9 mouse cellular contexts compared by ENCODE assay signal in genomic region chr4:21814029-21814428, GRCm38 (mm10). TPM values are rescaled to one million over a fixed set of nuclear protein-coding genes. Genes with fewer than 3 reads are reported as not detected.
DNase-seq lines count a peak whose midpoint lies in the region; ATAC-seq and TF ChIP-seq lines count a peak whose summit lies in the region.
"Had no signal": no experiment of that assay in that cellular context is flagged by ENCODE, and none has a peak within 500 bp of the region (broad histone marks: within the 10 kb centered on the region; RNA-seq: fewer than 3 reads in every experiment).

No protein-coding gene starts in this region.

- TF ChIP-seq POLR2A in spleen, adult 2 months (IDR thresholded peaks at IDR 0.05; ENCODE audit: low read depth, low read length), result no peak

- no peaks in the 10 kb centered on the region for H3K9me3 ChIP-seq in heart, embryonic 10.5 days
- H3K9me3 ChIP-seq in forebrain, embryonic 15.5 days, result no peaks in the 10 kb centered on the region
- no peaks in the 10 kb centered on the region for H3K9me3 ChIP-seq in hindbrain, postnatal 0 days (ENCODE audit: low read length)

- 42% methylated on average over 2 of the region's 2 CpGs for WGBS in heart, embryonic 10.5 days
- WGBS in forebrain, embryonic 15.5 days, result 30% methylated on average over 2 of the region's 2 CpGs
- 34% methylated on average over 2 of the region's 2 CpGs for WGBS in hindbrain, postnatal 0 days
- WGBS in spleen, adult 2 months, result 35% methylated on average over 2 of the region's 2 CpGs

- H3K27ac ChIP-seq in heart, embryonic 10.5 days, result no peak overlapping the region
- H3K27ac ChIP-seq in forebrain, embryonic 15.5 days (replicated peaks), result no peak overlapping the region
- H3K27ac ChIP-seq in hindbrain, postnatal 0 days, result no peak overlapping the region
- no peak overlapping the region for H3K27ac ChIP-seq in spleen, adult 2 months (ENCODE audit: insufficient read depth, low read length)

- peak; percentile 94 for ATAC-seq in forebrain, embryonic 15.5 days (replicated peaks)
- ATAC-seq in hindbrain, postnatal 0 days, result peak; percentile 81; the same call in 1 of the 2 replicates
- ATAC-seq in megakaryocyte, adult 5-6 weeks (ENCODE audit: poor library complexity, severe bottlenecking), result peak; percentile 84

- no peaks in the 10 kb centered on the region for H3K4me1 ChIP-seq in heart, embryonic 10.5 days
- no peaks in the 10 kb centered on the region for H3K4me1 ChIP-seq in forebrain, embryonic 15.5 days
- no peaks in the 10 kb centered on the region for H3K4me1 ChIP-seq in hindbrain, postnatal 0 days (ENCODE audit: insufficient read depth, low read length)
- H3K4me1 ChIP-seq in spleen, adult 2 months (ENCODE audit: control insufficient read depth, insufficient read depth, insufficient read length), result no peaks in the 10 kb centered on the region

- H3K27me3 ChIP-seq in heart, embryonic 10.5 days (ENCODE audit: insufficient read depth, poor library complexity, severe bottlenecking), result no peaks in the 10 kb centered on the region
- H3K27me3 ChIP-seq in forebrain, embryonic 15.5 days, result no peaks in the 10 kb centered on the region
- H3K27me3 ChIP-seq in hindbrain, postnatal 0 days (ENCODE audit: insufficient read depth, low read length), result no peaks in the 10 kb centered on the region
- no peaks in the 10 kb centered on the region for H3K27me3 ChIP-seq in spleen, adult 2 months (ENCODE audit: control insufficient read depth, insufficient read depth, low read length)

- H3K4me2 ChIP-seq in forebrain, embryonic 15.5 days (replicated peaks), result no peak overlapping the region
- no peak overlapping the region for H3K4me2 ChIP-seq in hindbrain, postnatal 0 days (ENCODE audit: low read depth, low read length)

- H3K9ac ChIP-seq in forebrain, embryonic 15.5 days (replicated peaks), result no peak overlapping the region
- H3K9ac ChIP-seq in hindbrain, postnatal 0 days (replicated peaks; ENCODE audit: low read length), result no peak overlapping the region

- peak; percentile 92 for TF ChIP-seq CTCF in hindbrain, postnatal 0 days (IDR thresholded peaks at IDR 0.05; ENCODE audit: low read depth)
- peak; percentile 57; the same call in 1 of the 2 replicates for TF ChIP-seq CTCF in spleen, adult 2 months (IDR thresholded peaks at IDR 0.05; ENCODE audit: extremely low read depth, insufficient read depth, insufficient read length, insufficient replicate concordance)

- H3K4me3 ChIP-seq in heart, embryonic 10.5 days, result no peak overlapping the region
- no peak overlapping the region for H3K4me3 ChIP-seq in forebrain, embryonic 15.5 days
- no peak overlapping the region for H3K4me3 ChIP-seq in hindbrain, postnatal 0 days (ENCODE audit: low read length)
- H3K4me3 ChIP-seq in spleen, adult 2 months (ENCODE audit: extremely low read depth, insufficient read depth, insufficient read length), result no peak overlapping the region
- H3K4me3 ChIP-seq: myocyte had no signal

- peak; percentile 86 for DNase-seq in heart, adult 11 months
- DNase-seq in heart, embryonic 10.5 days (ENCODE audit: low spot score), result no peak
- DNase-seq in c-Kit-positive CD71-positive TER-119-positive erythroid progenitor cells, embryonic 14.5 days (ENCODE audit: low spot score), result peak; percentile 61
- peak; percentile 88 for DNase-seq in hindbrain, postnatal 0 days (ENCODE audit: low spot score)
- peak; percentile 12 to 15 for DNase-seq in layer of hippocampus, postnatal 25 days (ENCODE audit: extremely low spot score in 1 of 2, low spot score in 1 of 2)
- DNase-seq in spleen, adult 2 months (ENCODE audit: low read depth in 1 of 2, low spot score in 2 of 2), result peak; percentile 13 to 15

- peaks cover 24% of the 10 kb centered on the region for H3K36me3 ChIP-seq in heart, embryonic 10.5 days
- peaks cover 23% of the 10 kb centered on the region; the same call in 1 of the 2 replicates for H3K36me3 ChIP-seq in forebrain, embryonic 15.5 days
- H3K36me3 ChIP-seq in hindbrain, postnatal 0 days (ENCODE audit: insufficient read depth, low read length), result peaks cover 22% of the 10 kb centered on the region; the same call in 1 of the 2 replicates
- H3K36me3 ChIP-seq in spleen, adult 2 months (ENCODE audit: control insufficient read depth, insufficient read depth, low read length), result peaks cover 18% of the 10 kb centered on the region

RNA-seq across cellular contexts. Expression of gene Pnisr, which starts 33.4 kb away (rescaled TPM):
- 88.8 and 103 TPM in 2 replicates for polyA plus RNA-seq in heart, embryonic 10.5 days (2016; fragmentation: Nextera tagmentation; extraction: Ambion mirVana)
- polyA plus RNA-seq in forebrain, embryonic 15.5 days (2015; fragmentation: Nextera tagmentation; extraction: Ambion mirVana), result 185 and 195 TPM in 2 replicates
- 57.6 and 83.1 TPM in 2 replicates for total RNA-seq in hindbrain, postnatal 0 days (2014; rRNA removed)
- 145 and 160 TPM in 2 replicates for polyA plus RNA-seq in hindbrain, postnatal 0 days (2015; fragmentation: Nextera tagmentation; extraction: Ambion mirVana)
- 100 to 1,000 TPM; 145 to 233 TPM for total RNA-seq in layer of hippocampus, postnatal 25 days (2021)
- total RNA-seq in megakaryocyte, adult 5-6 weeks (2015), result 125 and 128 TPM in 2 replicates
- 96.0 and 115 TPM in 2 replicates for total RNA-seq in megakaryocyte, adult 5-6 weeks (2017)
- 35.9 and 38.6 TPM in 2 replicates for polyA plus RNA-seq in spleen, adult 2 months (2012; rRNA removed)

RNA-seq across cellular contexts. Expression of gene Tstd3, which starts 47.0 kb away (rescaled TPM):
- polyA plus RNA-seq in heart, embryonic 10.5 days (2016; fragmentation: Nextera tagmentation; extraction: Ambion mirVana), result 26.7 and 28.0 TPM in 2 replicates
- polyA plus RNA-seq in forebrain, embryonic 15.5 days (2015; fragmentation: Nextera tagmentation; extraction: Ambion mirVana), result 14.9 and 16.4 TPM in 2 replicates
- 11.4 and 16.7 TPM in 2 replicates for total RNA-seq in hindbrain, postnatal 0 days (2014; rRNA removed)
- polyA plus RNA-seq in hindbrain, postnatal 0 days (2015; fragmentation: Nextera tagmentation; extraction: Ambion mirVana), result 24.8 and 26.1 TPM in 2 replicates
- 10 to 100 TPM; 23.0 to 23.8 TPM for total RNA-seq in layer of hippocampus, postnatal 25 days (2021)
- total RNA-seq in megakaryocyte, adult 5-6 weeks (2015), result 31.1 and 40.9 TPM in 2 replicates
- total RNA-seq in megakaryocyte, adult 5-6 weeks (2017), result 32.6 and 34.4 TPM in 2 replicates
- polyA plus RNA-seq in spleen, adult 2 months (2012; rRNA removed), result 1.2 and 1.4 TPM in 2 replicates

RNA-seq across cellular contexts. Expression of gene Usp45, which starts 47.1 kb away (rescaled TPM):
- polyA plus RNA-seq in heart, embryonic 10.5 days (2016; fragmentation: Nextera tagmentation; extraction: Ambion mirVana), result 8.9 and 9.5 TPM in 2 replicates
- 7.0 and 8.8 TPM in 2 replicates for polyA plus RNA-seq in forebrain, embryonic 15.5 days (2015; fragmentation: Nextera tagmentation; extraction: Ambion mirVana)
- total RNA-seq in hindbrain, postnatal 0 days (2014; rRNA removed), result 8.3 and 8.5 TPM in 2 replicates
- 4.2 and 4.9 TPM in 2 replicates for polyA plus RNA-seq in hindbrain, postnatal 0 days (2015; fragmentation: Nextera tagmentation; extraction: Ambion mirVana)
- 10 to 100 TPM; 51.9 to 52.8 TPM for total RNA-seq in layer of hippocampus, postnatal 25 days (2021)
- total RNA-seq in megakaryocyte, adult 5-6 weeks (2015), result 31.3 and 40.4 TPM in 2 replicates
- 22.8 and 23.9 TPM in 2 replicates for total RNA-seq in megakaryocyte, adult 5-6 weeks (2017)
- 2.3 and 2.9 TPM in 2 replicates for polyA plus RNA-seq in spleen, adult 2 months (2012; rRNA removed)
